Mouse (Mus musculus) small intestine, adult 2 months (tissue): ENCODE results near the gene Mpped2.

Experiments used
- CTCF ChIP-seq: fragments of 200-500 bp; IDR thresholded peaks from 2 replicates; pipeline ENCODE4 v1.5.1; 2012; ENCODE audit warnings: low read depth, mild to moderate bottlenecking, control low read depth, inconsistent platforms, low read length, moderate library complexity, mixed read lengths; ENCODE audit not compliant: insufficient replicate concordance, insufficient read length; ENCODE audit errors: extremely low read depth
- POLR2A ChIP-seq: fragments of 200-500 bp; IDR thresholded peaks from 2 replicates; pipeline ENCODE4 v1.6.1; 2012; ENCODE audit warnings: low read depth, mild to moderate bottlenecking, control low read depth, inconsistent platforms, low read length, moderate library complexity

DNA sequence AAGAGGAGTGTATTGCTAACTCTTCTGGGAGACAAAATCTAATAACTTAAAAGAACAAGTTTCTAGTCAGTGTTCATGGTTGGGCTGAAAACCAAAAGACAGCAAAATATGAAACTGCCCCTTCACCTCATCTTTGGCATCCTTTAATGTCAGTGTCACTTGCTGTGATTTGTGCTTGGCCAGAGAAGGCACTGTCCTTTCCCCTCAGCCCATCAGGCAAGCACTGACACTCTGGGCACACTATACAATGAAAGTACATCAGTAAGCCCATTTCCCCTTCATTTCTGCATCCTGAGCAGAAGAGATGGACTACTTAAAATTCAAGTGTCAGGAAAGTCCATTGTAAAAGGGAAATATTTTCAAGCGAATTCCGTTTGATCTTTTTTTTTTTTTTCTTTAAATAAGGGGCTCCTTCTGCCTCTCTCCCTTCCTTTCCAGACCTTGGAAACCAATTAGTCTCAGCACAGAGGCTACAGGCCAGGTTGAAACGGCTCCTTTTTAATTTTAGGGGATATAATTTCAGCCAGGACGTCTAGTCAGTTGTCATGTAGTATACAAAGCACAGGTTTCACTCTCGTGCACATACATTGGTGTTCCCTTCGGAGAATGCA, 1.2 kb upstream of the Mpped2 start:
- TF ChIP-seq CTCF (no peak), POLR2A (no peak)
